Mouse (Mus musculus): ENCODE measurements around the gene Lpo.
A peak's percentile ranks its signal among the peaks of the same experiment; 100 is the strongest.

Lpo gene

GRCm38 (mm10) chr11:87758957-87759608 lies 69.0 kb downstream of the Lpo start:
- DNase-seq (ENCODE audit: low read depth, low spot score): peak; percentile 76

- DNase-seq (ENCODE audit: low read depth, low spot score): peak; percentile 71
Measured at GRCm38 (mm10) chr11:87758161-87758911, 69.8 kb downstream of the Lpo start.

GRCm38 (mm10) chr11:87757001-87757954 lies 70.8 kb downstream of the Lpo start:
- peak; percentile 78 for DNase-seq (ENCODE audit: low read depth, low spot score)

Data from CD4-positive, CD25-positive, alpha-beta regulatory T cell, adult 2 months (primary cell).